Mouse (Mus musculus) cerebellum, adult 8-10 months (tissue): ENCODE results near the gene Gcnt3.

Source experiments
- DNase-seq: peaks from one replicate; pipeline ENCODE4 v3.0.0; 2022

Gene Gcnt3

GRCm38 (mm10) chr9:70037988-70038387, at the start of gene Gcnt3:
Gene Gcnt3 (minus strand): TSS chr9:70038088.
- DNase-seq = no peak

GRCm38 (mm10) chr9:70087379-70087778, 49.5 kb upstream of the Gcnt3 start:
- no peak for DNase-seq

- no peak for DNase-seq
These were observed 48.2 kb upstream of the Gcnt3 start for GRCm38 (mm10) chr9:70086091-70086490.

GRCm38 (mm10) chr9:70084107-70084506, 46.2 kb upstream of the Gcnt3 start:
- peak; percentile 16 for DNase-seq

GRCm38 (mm10) chr9:70082357-70083204, 44.7 kb upstream of the Gcnt3 start:
- no peak for DNase-seq

- DNase-seq = no peak
These were observed 43.9 kb upstream of the Gcnt3 start for GRCm38 (mm10) chr9:70081767-70082166.

- DNase-seq = no peak
These were observed 43.1 kb upstream of the Gcnt3 start for GRCm38 (mm10) chr9:70080976-70081375.

GRCm38 (mm10) chr9:70080027-70080800, 42.3 kb upstream of the Gcnt3 start:
- no peak for DNase-seq

GRCm38 (mm10) chr9:70078034-70078433, 40.1 kb upstream of the Gcnt3 start:
- no peak for DNase-seq

- no peak for DNase-seq
These were observed 39.3 kb upstream of the Gcnt3 start for GRCm38 (mm10) chr9:70077170-70077569.

GRCm38 (mm10) chr9:70072387-70072786, 34.5 kb upstream of the Gcnt3 start:
- DNase-seq = no peak

GRCm38 (mm10) chr9:70069961-70070435, 32.1 kb upstream of the Gcnt3 start:
- DNase-seq = no peak

- DNase-seq = no peak
These were observed 29.6 kb upstream of the Gcnt3 start for GRCm38 (mm10) chr9:70067497-70067896.

- no peak for DNase-seq
These were observed 24.1 kb upstream of the Gcnt3 start for GRCm38 (mm10) chr9:70062012-70062411.

- DNase-seq = no peak
These were observed 15.5 kb upstream of the Gcnt3 start for GRCm38 (mm10) chr9:70053411-70053810.

GRCm38 (mm10) chr9:70052730-70053129, 14.8 kb upstream of the Gcnt3 start:
- no peak for DNase-seq

- no peak for DNase-seq
These were observed 12.0 kb upstream of the Gcnt3 start for GRCm38 (mm10) chr9:70049839-70050238.

- no peak for DNase-seq
These were observed 11.5 kb upstream of the Gcnt3 start for GRCm38 (mm10) chr9:70049416-70049783.

GRCm38 (mm10) chr9:70048751-70049415, 11.0 kb upstream of the Gcnt3 start:
- no peak for DNase-seq

- DNase-seq = no peak
These were observed 10.4 kb upstream of the Gcnt3 start for GRCm38 (mm10) chr9:70048280-70048679.

GRCm38 (mm10) chr9:70047839-70048238, 10.0 kb upstream of the Gcnt3 start:
- no peak for DNase-seq

- DNase-seq = no peak
These were observed 8.4 kb upstream of the Gcnt3 start for GRCm38 (mm10) chr9:70046255-70046654.

- DNase-seq = no peak
These were observed 7.0 kb upstream of the Gcnt3 start for GRCm38 (mm10) chr9:70044865-70045264.
